Mouse (Mus musculus): ENCODE data around the gene Kcnab2. TPM values are rescaled to one million over a fixed set of nuclear protein-coding genes. Genes with fewer than 3 reads are reported as not detected.

The Kcnab2 gene
- 100 to 1,000 TPM; 683 to 696 TPM for total RNA-seq (2021)

GRCm38 (mm10) chr4:152477466-152478223, at the start of gene Kcnab2:
Gene Kcnab2, minus strand, starts transcription at chr4:152477871.
- DNase-seq (ENCODE audit: extremely low spot score in 1 of 2, low spot score in 1 of 2): peak; percentile 99 to 100

- peak; percentile 56 to 77 for DNase-seq (ENCODE audit: extremely low spot score in 1 of 2, low spot score in 1 of 2)
Observed at GRCm38 (mm10) chr4:152520083-152520482, 42.4 kb upstream of the Kcnab2 start.

- DNase-seq (ENCODE audit: extremely low spot score in 1 of 2, low spot score in 1 of 2): no peak
Observed at GRCm38 (mm10) chr4:152519106-152519505, 41.4 kb upstream of the Kcnab2 start.

- DNase-seq (ENCODE audit: extremely low spot score in 1 of 2, low spot score in 1 of 2): no peak
Observed at GRCm38 (mm10) chr4:152514884-152515283, 37.2 kb upstream of the Kcnab2 start.

GRCm38 (mm10) chr4:152512221-152512925, 34.7 kb upstream of the Kcnab2 start:
- DNase-seq (ENCODE audit: extremely low spot score in 1 of 2, low spot score in 1 of 2): no peak

GRCm38 (mm10) chr4:152494360-152494879, 16.7 kb upstream of the Kcnab2 start:
- DNase-seq (ENCODE audit: extremely low spot score in 1 of 2, low spot score in 1 of 2): no peak

GRCm38 (mm10) chr4:152491250-152491899, 13.7 kb upstream of the Kcnab2 start:
- peak; percentile 77 to 95 for DNase-seq (ENCODE audit: extremely low spot score in 1 of 2, low spot score in 1 of 2)

- DNase-seq (ENCODE audit: extremely low spot score in 1 of 2, low spot score in 1 of 2): no peak
Observed at GRCm38 (mm10) chr4:152490311-152490710, 12.6 kb upstream of the Kcnab2 start.

- DNase-seq (ENCODE audit: extremely low spot score in 1 of 2, low spot score in 1 of 2): no peak
Observed at GRCm38 (mm10) chr4:152488046-152488445, 10.4 kb upstream of the Kcnab2 start.

GRCm38 (mm10) chr4:152480426-152480825, 2.8 kb upstream of the Kcnab2 start:
- no peak for DNase-seq (ENCODE audit: extremely low spot score in 1 of 2, low spot score in 1 of 2)

- no peak for DNase-seq (ENCODE audit: extremely low spot score in 1 of 2, low spot score in 1 of 2)
Observed at GRCm38 (mm10) chr4:152478224-152478567, 525 bp upstream of the Kcnab2 start.

GRCm38 (mm10) chr4:152477106-152477465, 585 bp downstream of the Kcnab2 start:
- no peak for DNase-seq (ENCODE audit: extremely low spot score in 1 of 2, low spot score in 1 of 2)

GRCm38 (mm10) chr4:152476427-152477023, 1.1 kb downstream of the Kcnab2 start, which contains the start of gene Nphp4:
Gene Nphp4, plus strand, starts transcription at chr4:152476706.
- DNase-seq (ENCODE audit: extremely low spot score in 1 of 2, low spot score in 1 of 2): no peak

GRCm38 (mm10) chr4:152475941-152476340, 1.7 kb downstream of the Kcnab2 start:
- DNase-seq (ENCODE audit: extremely low spot score in 1 of 2, low spot score in 1 of 2): peak in 1 of 2 experiments; percentile 45

- DNase-seq (ENCODE audit: extremely low spot score in 1 of 2, low spot score in 1 of 2): no peak
Observed at GRCm38 (mm10) chr4:152467951-152468350, 9.7 kb downstream of the Kcnab2 start.

- DNase-seq (ENCODE audit: extremely low spot score in 1 of 2, low spot score in 1 of 2): no peak
Observed at GRCm38 (mm10) chr4:152466601-152467000, 11.1 kb downstream of the Kcnab2 start.

- no peak for DNase-seq (ENCODE audit: extremely low spot score in 1 of 2, low spot score in 1 of 2)
Observed at GRCm38 (mm10) chr4:152465116-152465515, 12.6 kb downstream of the Kcnab2 start.

- DNase-seq (ENCODE audit: extremely low spot score in 1 of 2, low spot score in 1 of 2): no peak
Observed at GRCm38 (mm10) chr4:152463147-152463546, 14.5 kb downstream of the Kcnab2 start.

GRCm38 (mm10) chr4:152462516-152462915, 15.2 kb downstream of the Kcnab2 start:
- no peak for DNase-seq (ENCODE audit: extremely low spot score in 1 of 2, low spot score in 1 of 2)

GRCm38 (mm10) chr4:152457673-152458072, 20.0 kb downstream of the Kcnab2 start:
- DNase-seq (ENCODE audit: extremely low spot score in 1 of 2, low spot score in 1 of 2): no peak

GRCm38 (mm10) chr4:152456609-152457008, 21.1 kb downstream of the Kcnab2 start:
- no peak for DNase-seq (ENCODE audit: extremely low spot score in 1 of 2, low spot score in 1 of 2)

Data from layer of hippocampus, postnatal 25 days (tissue).